Mouse (Mus musculus) gastrocnemius, postnatal 14 days (tissue): ENCODE data around the gene Trim30d. TPM values are rescaled to one million over a fixed set of nuclear protein-coding genes. Genes with fewer than 3 reads are reported as not detected.
"Not testable (repeated sequence)": the region's sequence is repeated elsewhere in the genome, so short reads cannot be mapped to it uniquely, and the experiment has no call there.

Experiments used
- DNase-seq: peaks from one replicate; pipeline ENCODE4 v3.0.0; 2021; ENCODE audit warnings: mixed read lengths
- intact Hi-C: fragments of 180-260 bp; cut with DNase I; formaldehyde crosslinking; loops from one replicate; pipeline ENCODE4 v1.15.1; 2025; ENCODE audit warnings: low total_unique reads
- long read RNA-seq, 2 experiments: library from polyadenylated mRNA; stranded (forward); transcript quantifications; one replicate each; pipeline ENCODE4 v2.0.0; 2021
- total RNA-seq, 2 experiments: library from RNA; stranded (reverse); gene quantifications; 2 replicates each; pipeline ENCODE4 v1.2.3; 2021

The Trim30d gene
- total RNA-seq: under 1 TPM; 0.49 to 0.51 TPM
- long read RNA-seq, experiment 1: 0 reads
- long read RNA-seq, experiment 2: 0 reads

GRCm38 (mm10) chr7:104507421-104508065, at the start of gene Trim30d:
Gene Trim30d (minus strand): TSS chr7:104507849.
- intact Hi-C loops: loop anchor here (2.0 kb wide), 1 partner anchor 61 kb away; no protein-coding TSS in a partner anchor
- DNase-seq: not testable (repeated sequence)

DNA sequence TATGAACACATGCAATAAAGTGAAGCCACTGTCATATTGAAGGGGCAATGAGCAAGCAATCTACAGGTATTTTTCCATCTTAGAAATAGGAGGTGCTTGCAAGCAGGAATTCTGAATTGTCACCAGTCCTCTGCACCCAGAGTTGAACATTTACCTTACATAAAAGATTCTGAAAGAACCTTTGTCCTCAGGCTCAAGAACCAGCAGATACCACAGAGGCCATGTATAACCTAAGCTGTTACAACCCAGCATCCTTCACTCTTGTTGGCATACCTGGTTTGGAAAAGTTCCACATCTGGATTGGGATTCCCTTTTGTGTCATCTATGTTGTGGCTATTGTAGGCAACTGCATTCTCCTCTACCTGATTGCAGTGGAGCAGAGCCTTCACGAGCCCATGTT, 45.1 kb upstream of the Trim30d start:
- no peak for DNase-seq
- intact Hi-C loops: no loop called here

- no peak for DNase-seq
- intact Hi-C loops: no loop called here
These were observed 42.2 kb upstream of the Trim30d start, which contains the start of gene Olfr651 for GRCm38 (mm10) chr7:104549833-104550232. Gene Olfr651 (plus strand): TSS chr7:104550133.

DNA sequence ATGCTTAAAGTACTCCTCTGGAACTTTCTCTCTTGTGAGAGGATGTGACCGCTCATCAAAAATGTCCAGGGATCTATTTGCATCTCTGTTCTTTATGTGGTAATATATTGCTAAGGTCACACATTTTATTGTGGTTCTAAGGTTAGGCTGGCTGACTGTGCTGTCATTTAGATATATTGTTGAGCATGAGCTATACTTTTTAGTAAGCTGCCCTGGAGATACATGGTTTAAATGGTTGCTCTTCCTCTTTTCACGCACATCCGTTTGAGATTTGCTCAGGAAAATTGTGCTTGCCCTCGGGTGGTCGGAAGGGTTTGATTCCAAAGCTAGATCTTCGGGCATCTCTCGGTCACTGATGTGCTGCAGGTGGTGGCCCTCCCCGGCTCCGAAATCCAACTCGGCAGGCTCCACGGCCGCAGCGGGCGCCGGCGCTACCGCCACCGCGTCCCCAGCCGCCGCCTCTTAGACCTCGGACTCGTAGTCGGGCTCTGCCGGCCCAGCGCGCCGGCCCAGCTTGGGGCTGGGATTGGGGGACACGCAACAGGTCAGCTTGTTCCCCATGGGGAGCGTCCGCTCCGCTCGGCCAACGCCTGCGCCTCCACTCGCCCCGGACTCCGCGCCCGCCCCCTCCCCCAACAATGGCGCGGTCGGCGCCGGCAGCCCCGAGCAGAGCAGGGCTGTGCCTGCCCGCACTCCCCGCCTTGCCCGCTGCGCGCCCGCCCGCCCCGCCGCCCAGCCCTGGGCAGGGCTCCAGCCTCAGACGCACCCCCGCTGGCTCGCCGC, 5.9 kb downstream of the Trim30d start:
- DNase-seq: no peak
- intact Hi-C loops: no loop called here

DNA sequence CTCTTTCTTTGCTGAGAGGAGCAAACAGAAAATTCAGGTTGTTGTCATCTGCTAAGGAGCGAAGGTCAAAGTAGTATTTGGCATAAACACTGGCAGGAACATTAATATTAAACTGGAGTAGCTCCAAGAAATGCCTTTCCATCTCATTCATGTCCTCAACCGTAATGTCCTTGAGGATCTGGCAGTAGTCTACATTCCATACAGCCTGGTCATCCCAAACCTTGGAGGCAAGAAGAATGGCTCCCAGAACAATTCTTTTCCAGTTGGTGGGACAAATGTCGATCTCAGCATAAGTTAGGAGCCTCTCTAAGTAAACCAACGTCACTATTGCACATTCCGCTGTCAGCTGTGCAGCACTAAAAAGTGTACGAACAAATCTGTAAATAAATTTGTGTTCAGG, 6.5 kb downstream of the Trim30d start:
- intact Hi-C loops, DNase-seq: not testable (repeated sequence)

- DNase-seq, intact Hi-C loops: not testable (repeated sequence)
These were observed 8.2 kb downstream of the Trim30d start for GRCm38 (mm10) chr7:104499464-104499863.

DNA sequence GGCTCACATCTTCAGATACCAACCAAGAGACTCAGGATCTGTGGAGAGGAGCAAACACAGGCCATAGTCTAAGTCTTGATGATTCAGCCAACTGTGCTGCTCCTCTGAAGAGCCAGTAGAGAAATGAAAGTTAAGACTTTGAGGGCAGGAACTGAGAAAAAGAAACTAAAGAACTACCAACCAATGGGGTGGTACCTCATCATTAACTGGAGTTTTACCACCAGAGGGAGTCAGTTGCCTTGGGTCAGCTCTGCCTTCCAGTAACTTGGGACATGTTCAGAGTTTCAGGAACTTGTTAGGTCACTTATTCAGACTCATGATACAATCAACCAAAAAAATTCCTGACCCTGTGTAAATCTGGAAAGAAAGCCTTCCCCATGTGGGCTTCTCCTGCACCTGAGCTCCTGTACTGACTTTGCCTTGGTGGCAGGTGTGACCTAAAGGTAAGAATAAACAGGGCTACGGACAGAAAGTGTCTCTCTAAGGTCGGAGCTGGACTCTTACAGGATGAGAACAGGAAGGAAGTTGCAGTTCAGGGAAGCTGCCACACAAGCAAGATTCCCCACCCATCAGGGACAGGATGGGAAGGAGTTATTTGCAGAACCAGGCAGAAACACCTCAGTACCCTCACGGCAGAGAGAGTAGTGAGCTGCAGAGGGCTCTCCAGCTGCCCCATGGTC, 42.4 kb downstream of the Trim30d start, which contains the start of gene Trim30a:
Gene Trim30a, minus strand, starts transcription at position 129 of the 680 bp plus-strand sequence.
- DNase-seq: no peak
- intact Hi-C loops: no loop called here

DNA sequence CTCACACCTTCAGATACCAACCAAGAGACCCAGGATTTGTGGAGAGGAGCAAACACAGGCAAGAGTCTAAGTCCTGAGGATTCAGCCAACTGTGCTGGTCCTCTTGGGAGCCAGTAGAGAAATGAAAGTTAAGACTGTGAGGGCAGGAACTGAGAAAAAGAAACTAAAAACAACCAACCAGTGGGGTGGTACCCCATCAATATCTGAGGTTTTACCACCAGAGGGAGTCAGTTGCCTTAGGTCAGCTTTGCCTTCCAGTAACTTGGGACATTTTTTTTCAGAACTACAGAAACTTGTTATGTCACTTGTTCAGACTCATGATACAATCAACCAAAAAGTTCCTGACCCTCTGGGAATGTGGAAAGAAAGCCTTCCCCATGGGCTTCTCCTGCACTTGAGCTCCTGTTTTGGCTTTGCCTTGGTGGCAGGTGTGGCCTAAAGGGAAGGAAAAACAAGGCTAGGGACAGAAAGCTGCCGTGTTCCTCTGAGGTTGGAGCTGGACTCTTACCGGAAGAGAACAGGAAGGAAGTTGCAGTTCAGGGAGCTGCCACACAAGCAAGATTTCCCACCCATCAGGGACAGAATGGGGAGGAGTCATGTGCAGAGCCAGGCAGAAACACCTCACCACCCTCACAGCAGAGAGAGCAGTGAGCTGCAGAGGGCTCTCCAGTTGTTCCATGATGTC, 61.5 kb downstream of the Trim30d start:
- intact Hi-C loops: loop anchor here (2.0 kb wide), 1 partner anchor 63 kb away; no protein-coding TSS in a partner anchor
- DNase-seq: no peak

Other genes starting within 250 kb of the Trim30d start
- under 1 TPM; 0.55 to 0.62 TPM for gene Trim5, start 219.8 kb downstream of the Trim30d start, total RNA-seq
- gene Trim12a, start 192.4 kb downstream of the Trim30d start, total RNA-seq: 1 to 10 TPM; 2.5 TPM
- under 1 TPM; 0.14 to 0.24 TPM for gene Trim34b, start 178.4 kb downstream of the Trim30d start, total RNA-seq
- 1 to 10 TPM; 2.1 TPM for gene Trim12c, start 154.5 kb downstream of the Trim30d start, total RNA-seq
- gene Trim30b, start 138.0 kb downstream of the Trim30d start, total RNA-seq: not detected
- gene Trim30c, start 107.0 kb downstream of the Trim30d start, total RNA-seq: under 1 TPM in 1 of 2 experiments, not detected in 1; 0.16 TPM
- gene Trim30a, start 42.7 kb downstream of the Trim30d start, total RNA-seq: under 1 TPM; 0.72 to 0.80 TPM
- not detected for gene Olfr651, start 42.3 kb upstream of the Trim30d start, total RNA-seq
- gene Olfr652, start 53.1 kb upstream of the Trim30d start, total RNA-seq: not detected
- gene Olfr653, start 69.5 kb upstream of the Trim30d start, total RNA-seq: not detected
- not detected for gene Olfr654, start 79.2 kb upstream of the Trim30d start, total RNA-seq
- gene Olfr655, start 93.9 kb upstream of the Trim30d start, total RNA-seq: not detected
- not detected for gene Olfr656, start 106.1 kb upstream of the Trim30d start, total RNA-seq
- gene Olfr657, start 116.9 kb upstream of the Trim30d start, total RNA-seq: not detected
- gene Olfr658, start 139.5 kb upstream of the Trim30d start, total RNA-seq: not detected
- gene Olfr659, start 158.9 kb upstream of the Trim30d start, total RNA-seq: not detected
- not detected for gene Olfr661, start 178.7 kb upstream of the Trim30d start, total RNA-seq